Mouse (Mus musculus): ENCODE measurements around the gene Nploc4.

DNA sequence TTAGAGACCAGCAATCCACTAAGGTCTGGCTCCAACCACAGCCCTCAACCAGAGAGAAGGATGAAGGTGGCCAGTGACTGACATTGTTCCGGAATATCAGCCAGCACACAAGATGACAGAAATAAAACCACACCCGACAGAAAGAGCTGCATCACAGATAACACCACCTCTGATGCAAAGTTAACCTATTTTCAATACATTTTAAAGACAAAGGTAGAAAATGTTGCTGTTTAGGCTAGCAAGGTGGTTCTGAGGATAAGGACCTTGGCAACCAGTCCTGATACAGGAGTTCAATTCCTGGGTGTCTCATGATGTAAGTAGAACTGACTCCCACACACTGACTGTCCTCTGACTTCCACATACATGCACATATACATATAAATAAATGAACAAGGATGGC lies 38.2 kb downstream of the Nploc4 start:
- TF ChIP-seq CTCF (IDR thresholded peaks at IDR 0.05; ENCODE audit: low read depth, low read length) (no peak), POLR2A (IDR thresholded peaks at IDR 0.05; ENCODE audit: borderline replicate concordance, low read depth, low read length) (no peak)
